Mouse (Mus musculus) forebrain, embryonic 16.5 days (tissue): Measurements from ENCODE around the gene Mosmo. TPM values are rescaled to one million over a fixed set of nuclear protein-coding genes. Genes with fewer than 3 reads are reported as not detected.

Experiments used
- ATAC-seq: fragments of 200-750 bp; cut with Nextera tagmentation; 2 replicates; pipeline ENCODE4 v1.8.0; 2017; ENCODE audit warnings: mild to moderate bottlenecking, moderate library complexity
- H3K27ac ChIP-seq: fragments of 300-500 bp; sonication (generic); 2 replicates; pipeline ENCODE4 v1.5.1; 2014; ENCODE audit warnings: low read length, control low read depth
- H3K27me3 ChIP-seq: fragments of 300-500 bp; sonication (generic); replicated peaks from 2 replicates; pipeline ENCODE4 v1.6.1; 2014; ENCODE audit warnings: low read length; ENCODE audit not compliant: control insufficient read depth, insufficient read depth
- H3K36me3 ChIP-seq: fragments of 300-500 bp; sonication (generic); 2 replicates; pipeline ENCODE4 v1.6.1; 2014; ENCODE audit not compliant: control insufficient read depth, insufficient read depth
- H3K4me1 ChIP-seq: fragments of 300-500 bp; sonication (generic); replicated peaks from 2 replicates; pipeline ENCODE4 v1.6.1; 2014; ENCODE audit warnings: low read length; ENCODE audit not compliant: control insufficient read depth, insufficient read depth
- H3K4me2 ChIP-seq: fragments of 300-500 bp; sonication (generic); 2 replicates; pipeline ENCODE4 v1.6.1; 2014; ENCODE audit warnings: mild to moderate bottlenecking, low read length, control low read depth
- H3K4me3 ChIP-seq: fragments of 300-500 bp; sonication (generic); replicated peaks from 2 replicates; pipeline ENCODE4 v1.5.1; 2014; ENCODE audit warnings: mild to moderate bottlenecking, low read length, control low read depth
- H3K9ac ChIP-seq: fragments of 300-500 bp; sonication (generic); replicated peaks from 2 replicates; pipeline ENCODE4 v1.6.1; 2014; ENCODE audit warnings: low read depth, low read length, control low read depth
- H3K9me3 ChIP-seq: fragments of 300-500 bp; sonication (generic); 2 replicates; pipeline ENCODE4 v1.6.1; 2016; ENCODE audit warnings: low read length; ENCODE audit not compliant: control insufficient read depth
- WGBS: fragments of 180-500 bp; shearing (Covaris S2); extraction: QIAGEN DNeasy Blood & Tissue Kit; methylation state at CpG from one replicate; pipeline ENCODE4 v1.1.7; 2014; 5-methylcytosine and 5-hydroxymethylcytosine counted together
- polyA plus RNA-seq: library from polyadenylated mRNA; unstranded; fragments of >200 nt; fragmentation: Nextera tagmentation; extraction: Ambion mirVana; gene quantifications from 2 replicates; pipeline ENCODE4 v1.2.1, GENCODE M21; 2015

The Mosmo gene
- polyA plus RNA-seq, 1 experiment from 2014 or later: 13.2 TPM

DNA sequence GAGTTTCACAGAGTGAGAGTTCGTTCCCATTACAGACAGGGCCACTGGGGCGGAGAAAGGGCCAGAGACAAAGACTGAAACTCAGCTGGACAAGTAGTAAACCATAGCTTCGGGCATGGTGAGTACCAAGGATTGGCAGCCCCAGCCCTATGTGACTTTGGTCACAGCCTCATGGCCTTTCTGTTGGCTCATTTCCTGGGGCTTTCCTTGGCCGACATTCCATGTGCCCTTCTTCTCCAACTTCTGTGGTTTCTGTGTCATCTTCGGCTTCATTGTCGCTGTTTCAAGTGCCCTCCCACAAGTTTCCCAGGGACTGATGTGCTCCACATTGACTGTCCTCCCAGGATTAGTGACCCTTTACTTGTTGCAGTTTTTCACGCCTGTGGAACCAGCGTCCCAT, 44.0 kb downstream of the Mosmo start:
- Histone ChIP-seq H3K9ac (no peak overlapping the region), H3K4me3 (no peak overlapping the region), H3K27ac (no peak overlapping the region), H3K4me2 (no peak overlapping the region), H3K4me1 (peaks cover 5% of the 10 kb centered on the region), H3K9me3 (no peaks in the 10 kb centered on the region), H3K27me3 (no peaks in the 10 kb centered on the region), H3K36me3 (no peaks in the 10 kb centered on the region)
- no peak for ATAC-seq
- WGBS: 86% methylated on average over 8 of the region's 8 CpGs

DNA sequence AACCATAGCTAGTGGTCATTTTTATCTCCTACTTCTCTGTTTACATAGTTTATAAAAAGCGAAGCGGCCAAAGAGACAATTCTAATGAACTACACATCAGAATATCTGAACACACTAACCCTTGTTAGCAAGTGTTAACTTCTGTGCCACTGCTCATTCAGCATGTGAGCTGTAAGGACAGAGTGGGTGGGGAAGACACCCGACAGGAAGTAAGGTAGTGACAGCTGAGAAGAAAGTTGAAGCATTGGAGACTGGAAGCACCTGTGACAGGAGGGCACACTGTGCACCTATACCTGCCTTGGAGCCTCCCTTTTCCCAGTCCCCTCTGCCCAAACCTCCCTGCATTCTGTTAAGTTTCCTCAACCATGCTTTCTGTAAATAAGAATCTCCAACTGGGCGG, 44.6 kb downstream of the Mosmo start:
- H3K4me2 ChIP-seq: no peak overlapping the region
- H3K9me3 ChIP-seq: no peaks in the 10 kb centered on the region
- H3K27me3 ChIP-seq: no peaks in the 10 kb centered on the region
- H3K27ac ChIP-seq: no peak overlapping the region
- no peak for ATAC-seq
- WGBS: 91% methylated on average over 4 of the region's 4 CpGs
- H3K4me1 ChIP-seq: peaks cover 5% of the 10 kb centered on the region
- no peak overlapping the region for H3K9ac ChIP-seq
- H3K36me3 ChIP-seq: no peaks in the 10 kb centered on the region
- H3K4me3 ChIP-seq: no peak overlapping the region

DNA sequence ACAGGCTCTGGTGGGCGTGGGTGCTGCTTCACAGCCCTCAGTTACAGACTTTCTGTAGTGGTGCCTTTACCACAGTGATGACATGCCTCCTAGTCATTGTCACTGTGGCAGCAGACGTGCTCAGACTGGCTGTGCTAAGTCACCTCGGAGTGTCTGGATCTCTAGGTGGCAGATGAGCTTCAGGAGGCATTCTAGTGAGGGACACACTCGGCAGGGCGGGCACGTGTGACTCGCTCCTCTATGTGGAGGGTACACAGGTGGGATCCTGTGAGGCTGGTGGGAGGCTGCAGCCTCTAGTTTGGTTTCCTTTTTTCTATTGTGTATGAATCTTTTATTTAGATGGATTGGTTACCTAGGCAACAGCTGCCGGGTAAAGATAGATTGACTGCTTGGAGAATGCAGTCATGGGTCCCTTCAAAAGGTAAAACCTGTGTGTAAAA, 45.4 kb downstream of the Mosmo start:
- H3K4me2 ChIP-seq: no peak overlapping the region

DNA sequence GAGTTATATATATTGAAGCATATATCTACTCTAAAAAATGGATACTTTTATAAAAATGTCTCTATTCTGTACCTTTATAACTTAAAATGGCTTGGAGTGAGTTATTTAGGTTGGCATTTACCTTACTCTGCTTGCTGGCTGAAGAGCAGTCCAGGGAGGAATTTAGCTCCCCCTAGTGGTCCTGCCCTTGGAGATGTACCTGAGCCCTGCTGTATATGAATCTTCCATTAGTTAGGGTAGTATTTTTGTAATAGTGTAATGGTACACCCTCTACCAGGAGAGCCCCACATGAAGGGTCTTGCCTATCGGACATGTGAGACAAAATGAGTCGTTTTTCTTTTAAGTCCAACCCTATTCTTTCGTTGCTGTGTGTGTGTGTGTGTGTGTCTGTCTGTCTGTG, 50.2 kb downstream of the Mosmo start:
- H3K9ac ChIP-seq: no peak overlapping the region
- no peak overlapping the region for H3K4me2 ChIP-seq
- peaks cover 3% of the 10 kb centered on the region; the same call in 1 of the 2 replicates for H3K36me3 ChIP-seq
- H3K4me1 ChIP-seq: peaks cover 3% of the 10 kb centered on the region
- WGBS: 87% methylated on average over 3 of the region's 3 CpGs
- no peaks in the 10 kb centered on the region for H3K27me3 ChIP-seq
- no peak overlapping the region for H3K27ac ChIP-seq
- no peaks in the 10 kb centered on the region for H3K9me3 ChIP-seq
- ATAC-seq: no peak
- no peak overlapping the region for H3K4me3 ChIP-seq

More for the DNA sequence above, 45.4 kb downstream of the Mosmo start:
- Histone ChIP-seq H3K27ac (0 out of 2 replicates have a peak overlapping the region, but pooled peaks have one; percentile 1), H3K9me3 (no peaks in the 10 kb centered on the region), H3K4me1 (peaks cover 5% of the 10 kb centered on the region), H3K27me3 (no peaks in the 10 kb centered on the region), H3K9ac (no peak overlapping the region), H3K36me3 (no peaks in the 10 kb centered on the region), H3K4me3 (no peak overlapping the region)
- peak; percentile 78 for ATAC-seq
- WGBS: 26% methylated on average over 8 of the region's 8 CpGs

DNA sequence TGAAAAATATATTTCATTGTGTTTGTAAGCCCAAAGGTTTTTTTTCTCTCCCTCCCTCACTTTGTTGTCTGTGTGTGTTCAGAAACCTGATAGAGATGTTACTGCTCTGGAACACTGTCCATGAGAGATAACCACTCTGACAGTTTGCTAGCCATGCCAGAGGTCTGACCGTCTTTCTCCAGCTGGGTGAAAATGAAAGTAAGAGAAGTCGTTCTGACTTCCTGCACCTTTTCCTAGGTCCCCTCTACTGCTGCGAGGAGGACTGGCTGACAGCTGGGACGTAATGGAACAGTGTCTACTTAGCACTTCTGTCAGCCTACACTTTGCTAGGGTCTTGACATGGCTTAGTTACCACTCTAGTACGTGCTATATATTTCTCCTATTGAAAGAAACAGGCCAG, 52.2 kb downstream of the Mosmo start:
- H3K27ac ChIP-seq: no peak overlapping the region
- no peaks in the 10 kb centered on the region for H3K4me1 ChIP-seq
- H3K9ac ChIP-seq: no peak overlapping the region
- 90% methylated on average over 5 of the region's 5 CpGs for WGBS
- H3K4me2 ChIP-seq: no peak overlapping the region
- no peak for ATAC-seq
- no peak overlapping the region for H3K4me3 ChIP-seq
- no peaks in the 10 kb centered on the region for H3K9me3 ChIP-seq
- peaks cover 4% of the 10 kb centered on the region; the same call in 1 of the 2 replicates for H3K36me3 ChIP-seq
- H3K27me3 ChIP-seq: no peaks in the 10 kb centered on the region

DNA sequence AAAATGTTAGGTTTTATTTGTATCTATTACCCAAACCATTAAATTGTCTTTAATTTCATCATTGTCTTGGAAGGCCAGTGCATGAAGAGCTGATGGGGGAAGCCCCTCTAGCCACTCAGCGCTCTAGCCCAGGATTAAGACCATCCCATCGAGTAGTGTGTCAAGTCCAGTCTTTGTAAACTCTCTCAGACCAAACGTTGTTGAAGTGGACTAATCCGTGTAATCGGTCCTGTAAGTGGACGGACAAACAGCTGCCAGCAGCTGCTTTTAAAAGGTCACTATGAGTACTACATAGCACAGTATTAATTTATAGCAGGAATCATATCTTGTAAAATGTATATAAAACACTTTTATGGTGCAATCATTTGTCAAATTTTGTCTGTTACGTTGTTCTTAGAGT, 55.5 kb downstream of the Mosmo start:
- H3K27ac ChIP-seq: no peak overlapping the region
- no peak overlapping the region for H3K4me2 ChIP-seq
- no peak for ATAC-seq
- H3K4me1 ChIP-seq: no peaks in the 10 kb centered on the region
- peaks cover 5% of the 10 kb centered on the region; the same call in 1 of the 2 replicates for H3K36me3 ChIP-seq
- H3K4me3 ChIP-seq: no peak overlapping the region
- H3K27me3 ChIP-seq: no peaks in the 10 kb centered on the region
- 88% methylated on average over 7 of the region's 7 CpGs for WGBS
- no peak overlapping the region for H3K9ac ChIP-seq
- H3K9me3 ChIP-seq: no peaks in the 10 kb centered on the region

DNA sequence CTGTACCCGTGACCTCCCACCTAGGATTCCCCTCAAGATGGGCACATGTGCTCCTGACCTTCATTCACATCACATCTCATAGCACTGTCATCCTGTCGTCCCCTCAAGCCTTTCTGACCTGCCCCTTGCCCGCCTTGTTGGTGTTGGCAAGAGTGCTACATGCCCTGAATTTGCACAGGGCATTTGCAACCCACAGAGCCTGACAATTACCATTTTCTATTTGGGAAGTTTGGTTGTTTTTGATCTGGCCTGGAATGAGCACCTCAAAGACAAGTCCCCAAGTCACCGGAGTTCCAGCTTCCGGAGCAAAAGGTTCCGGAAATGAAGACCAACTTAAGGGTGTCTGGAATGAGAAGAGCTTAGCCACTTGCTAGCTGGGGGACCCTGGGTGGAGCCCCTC, 61.6 kb downstream of the Mosmo start, which contains the start of gene Vwa3a:
Gene Vwa3a, plus strand, starts transcription at position 301 of the 400 bp plus-strand sequence.
- Histone ChIP-seq H3K4me1 (peaks cover 19% of the 10 kb centered on the region), H3K27ac (peak within 1 kb of the TSS; percentile 47; the same call in 1 of the 2 replicates), H3K27me3 (no peaks in the 10 kb centered on the region), H3K4me3 (no peak within 1 kb of the TSS), H3K36me3 (0 out of 2 replicates have a peak, but pooled peaks cover 2% of the 10 kb centered on the region), H3K9ac (no peak within 1 kb of the TSS), H3K9me3 (no peaks in the 10 kb centered on the region), H3K4me2 (no peak within 1 kb of the TSS)
- ATAC-seq: no peak
- WGBS: 77% methylated on average over 6 of the region's 6 CpGs

DNA sequence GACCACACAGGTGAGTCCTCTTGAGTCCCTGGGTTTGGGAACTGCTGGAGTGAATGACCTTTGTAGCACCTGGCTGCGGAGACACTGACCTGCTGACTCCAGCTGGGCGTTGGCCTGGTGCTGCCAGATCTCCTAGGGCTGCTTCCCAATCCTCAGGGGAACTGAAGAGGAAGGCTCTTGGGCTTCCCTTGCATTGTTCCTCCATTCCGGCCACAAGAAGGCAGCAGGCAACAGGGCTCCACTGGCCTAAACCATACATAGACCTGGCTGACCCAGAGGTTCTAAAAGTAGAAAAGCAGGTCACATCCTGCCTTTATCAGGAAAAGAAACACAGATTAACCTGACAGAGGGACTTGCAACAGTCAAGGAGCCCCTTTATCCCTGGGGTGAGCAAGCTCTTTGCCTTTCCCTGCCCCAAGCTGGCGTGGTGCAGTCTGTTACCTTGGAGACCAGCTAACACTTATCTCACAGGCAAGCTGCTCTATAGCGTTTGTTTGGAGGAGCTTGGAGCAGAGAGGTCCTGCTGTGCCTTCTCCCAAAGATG, 62.2 kb downstream of the Mosmo start:
- H3K4me3 ChIP-seq: no peak overlapping the region
- 6% methylated on average over 5 of the region's 5 CpGs for WGBS
- no peaks in the 10 kb centered on the region for H3K27me3 ChIP-seq
- no peaks in the 10 kb centered on the region for H3K9me3 ChIP-seq
- H3K4me2 ChIP-seq: no peak overlapping the region
- H3K4me1 ChIP-seq: peaks cover 19% of the 10 kb centered on the region
- no peak overlapping the region for H3K9ac ChIP-seq
- peak overlapping the region; percentile 47; the same call in 1 of the 2 replicates for H3K27ac ChIP-seq
- 0 out of 2 replicates have a peak, but pooled peaks cover 1% of the 10 kb centered on the region for H3K36me3 ChIP-seq
- ATAC-seq: peak; percentile 86

DNA sequence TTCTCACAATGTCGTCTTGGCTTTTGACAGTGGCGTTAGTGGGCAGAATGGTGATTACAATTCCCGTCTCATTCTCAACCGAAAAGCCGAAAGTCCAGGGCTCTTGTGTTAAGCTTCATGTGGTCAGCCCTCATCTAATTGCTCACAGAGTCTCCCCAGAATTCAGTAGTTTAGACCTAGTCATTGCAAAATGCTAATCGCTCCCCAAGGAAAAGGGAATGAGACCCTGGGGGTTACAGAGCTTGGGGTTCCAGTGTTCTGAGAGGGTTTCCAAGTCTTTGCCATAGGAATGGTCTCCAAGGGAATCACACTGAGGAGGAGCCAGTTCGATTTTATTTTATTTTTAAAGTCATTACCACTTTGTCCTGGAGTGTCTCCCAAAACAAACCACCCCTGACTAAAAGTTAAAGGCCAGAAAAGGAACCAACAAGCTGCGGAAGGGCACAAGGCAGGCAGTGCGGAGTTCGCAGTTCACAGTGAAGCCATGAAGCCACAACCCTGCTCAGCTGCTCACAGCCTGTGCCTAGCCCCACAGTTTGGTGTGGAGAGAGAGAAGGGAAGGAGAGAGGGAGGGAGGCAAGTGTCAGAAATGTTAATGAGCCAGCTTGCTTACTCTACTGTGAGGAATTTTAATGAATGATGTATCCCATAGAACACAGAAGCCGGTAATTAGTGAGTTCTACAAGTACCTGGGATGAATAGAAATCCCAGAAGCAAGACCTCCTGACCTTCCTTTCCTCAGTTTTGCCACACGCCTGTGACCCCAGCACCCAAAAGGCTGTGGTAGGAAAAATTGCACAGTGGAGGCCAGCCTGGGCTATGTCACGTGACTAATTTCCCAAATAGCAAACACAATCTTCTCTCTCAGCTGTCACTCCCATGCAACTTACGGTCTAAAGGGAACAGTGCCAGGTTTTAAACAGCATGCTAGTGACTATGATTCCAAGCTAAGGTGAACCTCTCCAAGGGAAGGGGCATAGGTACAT, 66.2 kb downstream of the Mosmo start:
- peak; percentile 77 for ATAC-seq
- no peaks in the 10 kb centered on the region for H3K36me3 ChIP-seq
- H3K27ac ChIP-seq: no peak overlapping the region
- H3K27me3 ChIP-seq: no peaks in the 10 kb centered on the region
- H3K4me3 ChIP-seq: no peak overlapping the region
- no peak overlapping the region for H3K4me2 ChIP-seq
- H3K9me3 ChIP-seq: no peaks in the 10 kb centered on the region
- peaks cover 19% of the 10 kb centered on the region for H3K4me1 ChIP-seq
- H3K9ac ChIP-seq: no peak overlapping the region
- 42% methylated on average over 14 of the region's 14 CpGs for WGBS
